Mouse (Mus musculus) kidney, adult 9 months (tissue): ENCODE measurements at regions not wholly inside any gene's neighbourhood (a gene's known extent, or its start where the extent isn't known, plus 50 kb on each side); places are given as distances from the start of the nearest gene placed in this dataset.
A peak's percentile ranks its signal among the peaks of the same experiment; 100 is the strongest.
"Not testable (repeated sequence)": the region's sequence is repeated elsewhere in the genome, so short reads cannot be mapped to it uniquely, and the experiment has no call there.

Experiments
- DNase-seq: peaks from one replicate; pipeline ENCODE4 v3.0.0; 2022

GRCm38 (mm10) chr8:8919040-8919439 lies 228.7 kb upstream of the Arglu1 start:
- no peak for DNase-seq

- DNase-seq = no peak
Observed at GRCm38 (mm10) chr8:8907478-8908165, 217.3 kb upstream of the Arglu1 start.

GRCm38 (mm10) chr8:8892996-8893395 lies 202.7 kb upstream of the Arglu1 start:
- no peak for DNase-seq

- no peak for DNase-seq
Observed at GRCm38 (mm10) chr8:8877286-8877685, 187.0 kb upstream of the Arglu1 start.

GRCm38 (mm10) chr8:8876879-8877278 lies 186.6 kb upstream of the Arglu1 start:
- no peak for DNase-seq

- DNase-seq = no peak
Observed at GRCm38 (mm10) chr8:8876469-8876868, 186.1 kb upstream of the Arglu1 start.

- no peak for DNase-seq
Observed at GRCm38 (mm10) chr8:8871938-8872337, 181.6 kb upstream of the Arglu1 start.

- no peak for DNase-seq
Observed at GRCm38 (mm10) chr8:8871039-8871438, 180.7 kb upstream of the Arglu1 start.

- DNase-seq = no peak
Observed at GRCm38 (mm10) chr8:8870487-8870886, 180.2 kb upstream of the Arglu1 start.

GRCm38 (mm10) chr8:8869338-8869737 lies 179.0 kb upstream of the Arglu1 start:
- DNase-seq = no peak

- DNase-seq = no peak
Observed at GRCm38 (mm10) chr8:8867924-8868323, 177.6 kb upstream of the Arglu1 start.

- peak; percentile 24 for DNase-seq
Observed at GRCm38 (mm10) chr8:8867126-8867777, 176.9 kb upstream of the Arglu1 start.

- DNase-seq = no peak
Observed at GRCm38 (mm10) chr8:8862767-8863166, 172.4 kb upstream of the Arglu1 start.

- DNase-seq = no peak
Observed at GRCm38 (mm10) chr8:8861331-8861940, 171.1 kb upstream of the Arglu1 start.

GRCm38 (mm10) chr8:8858636-8859035 lies 168.3 kb upstream of the Arglu1 start:
- peak; percentile 17 for DNase-seq

- no peak for DNase-seq
Observed at GRCm38 (mm10) chr8:8852656-8853366, 162.5 kb upstream of the Arglu1 start.

- DNase-seq = no peak
Observed at GRCm38 (mm10) chr8:8851271-8851670, 160.9 kb upstream of the Arglu1 start.

GRCm38 (mm10) chr8:8850766-8851165 lies 160.4 kb upstream of the Arglu1 start:
- no peak for DNase-seq

GRCm38 (mm10) chr8:8847579-8847978 lies 157.3 kb upstream of the Arglu1 start:
- DNase-seq = no peak

GRCm38 (mm10) chr8:8842326-8842725 lies 152.0 kb upstream of the Arglu1 start:
- no peak for DNase-seq

- not testable (repeated sequence) for DNase-seq
Observed at GRCm38 (mm10) chr8:8836166-8836565, 145.8 kb upstream of the Arglu1 start.

GRCm38 (mm10) chr8:8831306-8831705 lies 141.0 kb upstream of the Arglu1 start:
- no peak for DNase-seq

GRCm38 (mm10) chr8:8829230-8829629 lies 138.9 kb upstream of the Arglu1 start:
- no peak for DNase-seq

- no peak for DNase-seq
Observed at GRCm38 (mm10) chr8:8827555-8827954, 137.2 kb upstream of the Arglu1 start.
